Mouse (Mus musculus) stomach, embryonic 15.5 days (tissue): ENCODE measurements around the gene Ppp5c. TPM values are rescaled to one million over a fixed set of nuclear protein-coding genes. Genes with fewer than 3 reads are reported as not detected.

ENCODE experiments used
- ATAC-seq: fragments of 200-750 bp; cut with Nextera tagmentation; 2 replicates; pipeline ENCODE4 v1.8.0; 2017; ENCODE audit warnings: low read depth, moderate number of reproducible peaks, moderate TSS enrichment; ENCODE audit not compliant: insufficient read depth, low FRiP score
- H3K27ac ChIP-seq: fragments of 300-500 bp; sonication (generic); 2 replicates; pipeline ENCODE4 v1.5.1; 2015; ENCODE audit warnings: mild to moderate bottlenecking, inconsistent platforms
- H3K27me3 ChIP-seq: fragments of 300-500 bp; sonication (generic); replicated peaks from 2 replicates; pipeline ENCODE4 v1.6.1; 2015; ENCODE audit warnings: inconsistent platforms
- H3K36me3 ChIP-seq: fragments of 300-500 bp; sonication (generic); 2 replicates; pipeline ENCODE4 v1.6.1; 2015; ENCODE audit warnings: inconsistent platforms
- H3K4me1 ChIP-seq: fragments of 300-500 bp; sonication (generic); 2 replicates; pipeline ENCODE4 v1.6.1; 2015; ENCODE audit warnings: inconsistent platforms
- H3K4me2 ChIP-seq: fragments of 300-500 bp; sonication (generic); 2 replicates; pipeline ENCODE4 v1.6.1; 2015; ENCODE audit warnings: mild to moderate bottlenecking, inconsistent platforms
- H3K4me3 ChIP-seq: fragments of 300-500 bp; sonication (generic); replicated peaks from 2 replicates; pipeline ENCODE4 v1.5.1; 2015; ENCODE audit warnings: inconsistent platforms
- H3K9ac ChIP-seq: fragments of 300-500 bp; sonication (generic); 2 replicates; pipeline ENCODE4 v1.6.1; 2015; ENCODE audit warnings: inconsistent platforms
- H3K9me3 ChIP-seq: fragments of 300-500 bp; sonication (generic); 2 replicates; pipeline ENCODE4 v1.6.1; 2016; ENCODE audit warnings: inconsistent platforms
- WGBS: fragments of 180-500 bp; shearing (Covaris S2); methylation state at CpG from one replicate; pipeline ENCODE4 v1.1.7; 2015; 5-methylcytosine and 5-hydroxymethylcytosine counted together
- polyA plus RNA-seq: library from polyadenylated mRNA; unstranded; fragments of >200 nt; fragmentation: Nextera tagmentation; extraction: Ambion mirVana; gene quantifications from 2 replicates; pipeline ENCODE4 v1.2.1, GENCODE M21; 2015

The Ppp5c gene
- polyA plus RNA-seq, 1 experiment from 2014 or later, result 92.9 TPM

- no peaks in the 10 kb centered on the region for H3K27me3 ChIP-seq
- WGBS, result 69% methylated on average over 10 of the region's 10 CpGs
- peak overlapping the region; percentile 24; the same call in 1 of the 2 replicates for H3K4me2 ChIP-seq
- H3K4me3 ChIP-seq, result no peak overlapping the region
- H3K4me1 ChIP-seq, result peaks cover 29% of the 10 kb centered on the region
- ATAC-seq, result no peak
- no peak overlapping the region for H3K9ac ChIP-seq
- peak overlapping the region; percentile 65 for H3K27ac ChIP-seq
- no peaks in the 10 kb centered on the region for H3K9me3 ChIP-seq
- H3K36me3 ChIP-seq, result peaks cover 21% of the 10 kb centered on the region; the same call in 1 of the 2 replicates
These were observed 2.8 kb downstream of the Ppp5c start for GRCm38 (mm10) chr7:17024814-17025504.

- Histone ChIP-seq H3K4me1 (peaks cover 29% of the 10 kb centered on the region), H3K27ac (peak overlapping the region; percentile 65; the same call in 1 of the 2 replicates), H3K27me3 (no peaks in the 10 kb centered on the region), H3K4me3 (no peak overlapping the region), H3K9me3 (no peaks in the 10 kb centered on the region), H3K4me2 (no peak overlapping the region; the same call in 1 of the 2 replicates), H3K36me3 (peaks cover 28% of the 10 kb centered on the region; the same call in 1 of the 2 replicates), H3K9ac (no peak overlapping the region)
- WGBS, result 86% methylated on average over 6 of the region's 6 CpGs
- ATAC-seq, result no peak
These were observed 3.6 kb downstream of the Ppp5c start for GRCm38 (mm10) chr7:17024141-17024540.

GRCm38 (mm10) chr7:17023701-17024100 lies 4.0 kb downstream of the Ppp5c start:
- H3K27ac ChIP-seq, result peak overlapping the region; percentile 26; the same call in 1 of the 2 replicates
- no peaks in the 10 kb centered on the region for H3K27me3 ChIP-seq
- no peak for ATAC-seq
- H3K36me3 ChIP-seq, result peaks cover 28% of the 10 kb centered on the region; the same call in 1 of the 2 replicates
- no peak overlapping the region for H3K4me3 ChIP-seq
- H3K4me1 ChIP-seq, result peaks cover 29% of the 10 kb centered on the region
- no peaks in the 10 kb centered on the region for H3K9me3 ChIP-seq
- no peak overlapping the region for H3K9ac ChIP-seq
- 80% methylated on average over 4 of the region's 4 CpGs for WGBS
- no peak overlapping the region for H3K4me2 ChIP-seq

GRCm38 (mm10) chr7:17022176-17022575 lies 5.5 kb downstream of the Ppp5c start:
- 96% methylated on average over 15 of the region's 15 CpGs for WGBS
- peaks cover 28% of the 10 kb centered on the region; the same call in 1 of the 2 replicates for H3K36me3 ChIP-seq
- H3K4me1 ChIP-seq, result peaks cover 29% of the 10 kb centered on the region
- no peaks in the 10 kb centered on the region for H3K9me3 ChIP-seq
- H3K4me3 ChIP-seq, result no peak overlapping the region
- H3K9ac ChIP-seq, result no peak overlapping the region
- H3K4me2 ChIP-seq, result no peak overlapping the region
- ATAC-seq, result no peak
- no peaks in the 10 kb centered on the region for H3K27me3 ChIP-seq
- H3K27ac ChIP-seq, result no peak overlapping the region

GRCm38 (mm10) chr7:17019426-17020166 lies 8.1 kb downstream of the Ppp5c start:
- Histone ChIP-seq H3K4me3 (no peak overlapping the region), H3K4me1 (peaks cover 16% of the 10 kb centered on the region), H3K36me3 (peaks cover 33% of the 10 kb centered on the region; the same call in 1 of the 2 replicates), H3K9ac (no peak overlapping the region), H3K9me3 (no peaks in the 10 kb centered on the region), H3K27ac (no peak overlapping the region), H3K27me3 (no peaks in the 10 kb centered on the region), H3K4me2 (no peak overlapping the region)
- WGBS, result 85% methylated on average over 7 of the region's 7 CpGs
- no peak for ATAC-seq

- H3K4me3 ChIP-seq, result no peak overlapping the region
- WGBS, result 86% methylated on average over 2 of the region's 2 CpGs
- ATAC-seq, result no peak
These were observed 9.8 kb downstream of the Ppp5c start for GRCm38 (mm10) chr7:17017921-17018320.

GRCm38 (mm10) chr7:17017036-17017435 lies 10.7 kb downstream of the Ppp5c start:
- Histone ChIP-seq H3K27ac (peak overlapping the region; percentile 81), H3K4me1 (peaks cover 9% of the 10 kb centered on the region; the same call in 1 of the 2 replicates), H3K4me2 (no peak overlapping the region), H3K27me3 (no peaks in the 10 kb centered on the region), H3K36me3 (peaks cover 50% of the 10 kb centered on the region), H3K9ac (no peak overlapping the region), H3K4me3 (no peak overlapping the region), H3K9me3 (no peaks in the 10 kb centered on the region)
- ATAC-seq, result peak; percentile 96
- WGBS, result 37% methylated on average over 1 of the region's 1 CpGs

More at GRCm38 (mm10) chr7:17017921-17018320, 9.8 kb downstream of the Ppp5c start:
- no peak overlapping the region for H3K4me2 ChIP-seq
- peaks cover 9% of the 10 kb centered on the region; the same call in 1 of the 2 replicates for H3K4me1 ChIP-seq
- peaks cover 48% of the 10 kb centered on the region for H3K36me3 ChIP-seq
- peak overlapping the region; percentile 81 for H3K27ac ChIP-seq
- no peak overlapping the region for H3K9ac ChIP-seq
- H3K27me3 ChIP-seq, result no peaks in the 10 kb centered on the region
- no peaks in the 10 kb centered on the region for H3K9me3 ChIP-seq

GRCm38 (mm10) chr7:17015381-17015780 lies 12.3 kb downstream of the Ppp5c start:
- WGBS, result 80% methylated on average over 6 of the region's 6 CpGs
- H3K27me3 ChIP-seq, result no peaks in the 10 kb centered on the region
- peaks cover 9% of the 10 kb centered on the region; the same call in 1 of the 2 replicates for H3K4me1 ChIP-seq
- H3K4me2 ChIP-seq, result no peak overlapping the region
- no peak for ATAC-seq
- no peak overlapping the region for H3K9ac ChIP-seq
- H3K4me3 ChIP-seq, result no peak overlapping the region
- H3K9me3 ChIP-seq, result no peaks in the 10 kb centered on the region
- no peak overlapping the region for H3K27ac ChIP-seq
- peaks cover 50% of the 10 kb centered on the region for H3K36me3 ChIP-seq

GRCm38 (mm10) chr7:17011909-17012590 lies 15.7 kb downstream of the Ppp5c start:
- ATAC-seq, result no peak
- 91% methylated on average over 7 of the region's 7 CpGs for WGBS
- no peaks in the 10 kb centered on the region for H3K9me3 ChIP-seq
- H3K4me2 ChIP-seq, result no peak overlapping the region
- no peak overlapping the region for H3K4me3 ChIP-seq
- H3K9ac ChIP-seq, result no peak overlapping the region
- no peaks in the 10 kb centered on the region for H3K27me3 ChIP-seq
- peaks cover 64% of the 10 kb centered on the region for H3K36me3 ChIP-seq
- no peak overlapping the region for H3K27ac ChIP-seq
- peaks cover 8% of the 10 kb centered on the region; the same call in 1 of the 2 replicates for H3K4me1 ChIP-seq

GRCm38 (mm10) chr7:17010010-17010347 lies 17.7 kb downstream of the Ppp5c start:
- Histone ChIP-seq H3K27me3 (no peaks in the 10 kb centered on the region), H3K4me1 (no peaks in the 10 kb centered on the region), H3K27ac (no peak overlapping the region), H3K9me3 (no peaks in the 10 kb centered on the region), H3K36me3 (peaks cover 81% of the 10 kb centered on the region), H3K9ac (no peak overlapping the region), H3K4me2 (no peak overlapping the region), H3K4me3 (no peak overlapping the region)
- ATAC-seq, result no peak
- 85% methylated on average over 5 of the region's 5 CpGs for WGBS

GRCm38 (mm10) chr7:17009326-17010009 lies 18.3 kb downstream of the Ppp5c start:
- H3K4me2 ChIP-seq, result no peak overlapping the region
- H3K27ac ChIP-seq, result no peak overlapping the region
- H3K4me1 ChIP-seq, result no peaks in the 10 kb centered on the region
- no peaks in the 10 kb centered on the region for H3K27me3 ChIP-seq
- no peak overlapping the region for H3K4me3 ChIP-seq
- no peak for ATAC-seq
- no peak overlapping the region for H3K9ac ChIP-seq
- peaks cover 82% of the 10 kb centered on the region for H3K36me3 ChIP-seq
- H3K9me3 ChIP-seq, result no peaks in the 10 kb centered on the region
- 86% methylated on average over 16 of the region's 16 CpGs for WGBS
